Mouse (Mus musculus): ENCODE results near the gene Crim1. TPM values are rescaled to one million over a fixed set of nuclear protein-coding genes. Genes with fewer than 3 reads are reported as not detected.

Crim1 gene
- polyA plus RNA-seq, 1 experiment, result 19.2 TPM

- H3K27me3 ChIP-seq (ENCODE audit: control insufficient read depth, insufficient read depth, low read length), result no peaks in the 10 kb centered on the region
- no peak for DNase-seq
- no peak overlapping the region for H3K4me3 ChIP-seq (ENCODE audit: control insufficient read depth, insufficient read depth, low read length)
- H3K36me3 ChIP-seq (ENCODE audit: control insufficient read depth, insufficient read depth, low read length), result no peaks in the 10 kb centered on the region
- no peak overlapping the region for H3K27ac ChIP-seq (ENCODE audit: control insufficient read depth, insufficient read depth, low read length)
- H3K4me1 ChIP-seq (replicated peaks; ENCODE audit: control insufficient read depth, insufficient read depth, low read length), result no peaks in the 10 kb centered on the region
- 94% methylated on average over 13 of the region's 13 CpGs for WGBS
- no peak for TF ChIP-seq CTCF (IDR thresholded peaks at IDR 0.05; ENCODE audit: borderline replicate concordance, control insufficient read depth, extremely low read depth, insufficient read depth, low read length, poor library complexity)
- TF ChIP-seq POLR2A (IDR thresholded peaks at IDR 0.05; ENCODE audit: control insufficient read depth, extremely low read depth, insufficient read depth, low read length, poor library complexity), result no peak
Observed at GRCm38 (mm10) chr17:78286021-78286420, 86.0 kb downstream of the Crim1 start.

- no peak for TF ChIP-seq CTCF (IDR thresholded peaks at IDR 0.05; ENCODE audit: borderline replicate concordance, control insufficient read depth, extremely low read depth, insufficient read depth, low read length, poor library complexity)
- TF ChIP-seq POLR2A (IDR thresholded peaks at IDR 0.05; ENCODE audit: control insufficient read depth, extremely low read depth, insufficient read depth, low read length, poor library complexity), result no peak
- H3K4me3 ChIP-seq (ENCODE audit: control insufficient read depth, insufficient read depth, low read length), result no peak overlapping the region
- no peak overlapping the region for H3K27ac ChIP-seq (ENCODE audit: control insufficient read depth, insufficient read depth, low read length)
- no peak for DNase-seq
- H3K27me3 ChIP-seq (ENCODE audit: control insufficient read depth, insufficient read depth, low read length), result no peaks in the 10 kb centered on the region
- H3K36me3 ChIP-seq (ENCODE audit: control insufficient read depth, insufficient read depth, low read length), result no peaks in the 10 kb centered on the region
- 89% methylated on average over 2 of the region's 2 CpGs for WGBS
- no peaks in the 10 kb centered on the region for H3K4me1 ChIP-seq (replicated peaks; ENCODE audit: control insufficient read depth, insufficient read depth, low read length)
Observed at GRCm38 (mm10) chr17:78287391-78287790, 87.3 kb downstream of the Crim1 start.

- TF ChIP-seq CTCF (IDR thresholded peaks at IDR 0.05; ENCODE audit: borderline replicate concordance, control insufficient read depth, extremely low read depth, insufficient read depth, low read length, poor library complexity) (no peak), POLR2A (IDR thresholded peaks at IDR 0.05; ENCODE audit: control insufficient read depth, extremely low read depth, insufficient read depth, low read length, poor library complexity) (no peak)
- no peaks in the 10 kb centered on the region for H3K4me1 ChIP-seq (replicated peaks; ENCODE audit: control insufficient read depth, insufficient read depth, low read length)
- H3K27ac ChIP-seq (ENCODE audit: control insufficient read depth, insufficient read depth, low read length), result no peak overlapping the region
- H3K36me3 ChIP-seq (ENCODE audit: control insufficient read depth, insufficient read depth, low read length), result no peaks in the 10 kb centered on the region
- no peaks in the 10 kb centered on the region for H3K27me3 ChIP-seq (ENCODE audit: control insufficient read depth, insufficient read depth, low read length)
- H3K4me3 ChIP-seq (ENCODE audit: control insufficient read depth, insufficient read depth, low read length), result no peak overlapping the region
- WGBS, result 96% methylated on average over 6 of the region's 6 CpGs
- DNase-seq, result no peak
Observed at GRCm38 (mm10) chr17:78290153-78290876, 90.3 kb downstream of the Crim1 start.

GRCm38 (mm10) chr17:78291030-78291429 lies 91.0 kb downstream of the Crim1 start:
- no peak for TF ChIP-seq POLR2A (IDR thresholded peaks at IDR 0.05; ENCODE audit: control insufficient read depth, extremely low read depth, insufficient read depth, low read length, poor library complexity)
- TF ChIP-seq CTCF (IDR thresholded peaks at IDR 0.05; ENCODE audit: borderline replicate concordance, control insufficient read depth, extremely low read depth, insufficient read depth, low read length, poor library complexity), result no peak
- no peak overlapping the region for H3K27ac ChIP-seq (ENCODE audit: control insufficient read depth, insufficient read depth, low read length)
- H3K4me1 ChIP-seq (replicated peaks; ENCODE audit: control insufficient read depth, insufficient read depth, low read length), result no peaks in the 10 kb centered on the region
- DNase-seq, result no peak
- no peaks in the 10 kb centered on the region for H3K36me3 ChIP-seq (ENCODE audit: control insufficient read depth, insufficient read depth, low read length)
- no peaks in the 10 kb centered on the region for H3K27me3 ChIP-seq (ENCODE audit: control insufficient read depth, insufficient read depth, low read length)
- no peak overlapping the region for H3K4me3 ChIP-seq (ENCODE audit: control insufficient read depth, insufficient read depth, low read length)
- WGBS, result over 99% methylated on average over 5 of the region's 5 CpGs

GRCm38 (mm10) chr17:78292301-78292700 lies 92.3 kb downstream of the Crim1 start:
- H3K4me1 ChIP-seq (replicated peaks; ENCODE audit: control insufficient read depth, insufficient read depth, low read length), result no peaks in the 10 kb centered on the region
- no peak for DNase-seq
- H3K4me3 ChIP-seq (ENCODE audit: control insufficient read depth, insufficient read depth, low read length), result no peak overlapping the region
- WGBS, result 96% methylated on average over 7 of the region's 7 CpGs
- TF ChIP-seq POLR2A (IDR thresholded peaks at IDR 0.05; ENCODE audit: control insufficient read depth, extremely low read depth, insufficient read depth, low read length, poor library complexity), result no peak
- TF ChIP-seq CTCF (IDR thresholded peaks at IDR 0.05; ENCODE audit: borderline replicate concordance, control insufficient read depth, extremely low read depth, insufficient read depth, low read length, poor library complexity), result no peak
- H3K27ac ChIP-seq (ENCODE audit: control insufficient read depth, insufficient read depth, low read length), result no peak overlapping the region
- H3K27me3 ChIP-seq (ENCODE audit: control insufficient read depth, insufficient read depth, low read length), result no peaks in the 10 kb centered on the region
- no peaks in the 10 kb centered on the region for H3K36me3 ChIP-seq (ENCODE audit: control insufficient read depth, insufficient read depth, low read length)

- WGBS, result 96% methylated on average over 10 of the region's 10 CpGs
- H3K36me3 ChIP-seq (ENCODE audit: control insufficient read depth, insufficient read depth, low read length), result no peaks in the 10 kb centered on the region
- TF ChIP-seq CTCF (IDR thresholded peaks at IDR 0.05; ENCODE audit: borderline replicate concordance, control insufficient read depth, extremely low read depth, insufficient read depth, low read length, poor library complexity), result no peak
- no peak for TF ChIP-seq POLR2A (IDR thresholded peaks at IDR 0.05; ENCODE audit: control insufficient read depth, extremely low read depth, insufficient read depth, low read length, poor library complexity)
- DNase-seq, result no peak
- H3K4me3 ChIP-seq (ENCODE audit: control insufficient read depth, insufficient read depth, low read length), result no peak overlapping the region
- no peaks in the 10 kb centered on the region for H3K4me1 ChIP-seq (replicated peaks; ENCODE audit: control insufficient read depth, insufficient read depth, low read length)
- no peak overlapping the region for H3K27ac ChIP-seq (ENCODE audit: control insufficient read depth, insufficient read depth, low read length)
- H3K27me3 ChIP-seq (ENCODE audit: control insufficient read depth, insufficient read depth, low read length), result no peaks in the 10 kb centered on the region
Observed at GRCm38 (mm10) chr17:78292827-78293488, 92.9 kb downstream of the Crim1 start.
